Mouse (Mus musculus) C2C12 (cell line): ENCODE results near the gene Selenof. TPM values are rescaled to one million over a fixed set of nuclear protein-coding genes. Genes with fewer than 3 reads are reported as not detected.

Experiments
- H3K27me3 ChIP-seq: one replicate; pipeline ENCODE4 v1.6.1; 2011; ENCODE audit not compliant: control insufficient read depth, insufficient read depth, insufficient read length
- H3K36me3 ChIP-seq: one replicate; pipeline ENCODE4 v1.6.1; 2011; ENCODE audit not compliant: control insufficient read depth, insufficient read depth
- H3K4me3 ChIP-seq: one replicate; pipeline ENCODE4 v1.5.1; 2011; ENCODE audit warnings: mild to moderate bottlenecking, control low read depth; ENCODE audit not compliant: poor library complexity, insufficient read depth, severe bottlenecking
- H3K79me2 ChIP-seq: one replicate; pipeline ENCODE4 v1.6.1; 2011; ENCODE audit not compliant: control insufficient read depth, insufficient read depth
- H3K79me3 ChIP-seq: one replicate; pipeline ENCODE4 v1.6.1; 2011; ENCODE audit warnings: low read depth, control low read depth
- H3ac ChIP-seq: one replicate; pipeline ENCODE3; 2011; ENCODE audit warnings: low read depth; ENCODE audit not compliant: control insufficient read depth, insufficient read length
- CEBPB ChIP-seq: IDR thresholded peaks from one replicate; pipeline ENCODE4 v1.6.1; 2011; ENCODE audit warnings: low read depth, mild to moderate bottlenecking, control low read depth, moderate library complexity
- CTCF ChIP-seq: IDR thresholded peaks from one replicate; pipeline ENCODE4 v1.5.1; 2011; ENCODE audit not compliant: control insufficient read depth, insufficient read depth, insufficient read length
- FOSL1 ChIP-seq: IDR thresholded peaks from one replicate; pipeline ENCODE4 v1.8.0; 2011; ENCODE audit warnings: mild to moderate bottlenecking, low read length; ENCODE audit not compliant: poor library complexity, insufficient read depth, severe bottlenecking
- MAX ChIP-seq: IDR thresholded peaks from one replicate; pipeline ENCODE4 v1.6.1; 2011; ENCODE audit warnings: mild to moderate bottlenecking, control low read depth
- MYOD1 ChIP-seq: IDR thresholded peaks from one replicate; pipeline ENCODE4 v1.6.1; 2011; ENCODE audit warnings: low read depth; ENCODE audit not compliant: control insufficient read depth, insufficient read length
- MYOG ChIP-seq: IDR thresholded peaks from one replicate; pipeline ENCODE4 v1.6.1; 2011; ENCODE audit not compliant: control insufficient read depth, insufficient read length; ENCODE audit errors: extremely low read depth
- USF1 ChIP-seq: IDR thresholded peaks from one replicate; pipeline ENCODE4 v1.6.1; 2011; ENCODE audit warnings: low read depth, mild to moderate bottlenecking, control low read depth, moderate library complexity
- polyA plus RNA-seq: library from polyadenylated mRNA; unstranded; fragments of >200 nt; fragmentation: generic; extraction: Trizol; gene quantifications from one replicate; pipeline ENCODE4 v1.2.1, GENCODE M21; 2012; ENCODE audit warnings: missing spikeins

The Selenof gene
- polyA plus RNA-seq, 1 experiment: 296 TPM

- Histone ChIP-seq H3K79me2 (no peaks in the 10 kb centered on the region), H3K4me3 (no peak overlapping the region), H3K36me3 (no peaks in the 10 kb centered on the region), H3ac (no peak overlapping the region), H3K79me3 (no peaks in the 10 kb centered on the region), H3K27me3 (no peaks in the 10 kb centered on the region)
- no peak for TF ChIP-seq FOSL1
- TF ChIP-seq USF1: no peak
- TF ChIP-seq CTCF: no peak
- no peak for TF ChIP-seq MAX
Measured at GRCm38 (mm10) chr3:144639387-144639786, 69.3 kb downstream of the Selenof start.

- H3ac ChIP-seq: no peak overlapping the region
- no peaks in the 10 kb centered on the region for H3K36me3 ChIP-seq
- no peak overlapping the region for H3K4me3 ChIP-seq
- TF ChIP-seq USF1 (no peak), MYOG (no peak), FOSL1 (no peak)
- H3K79me3 ChIP-seq: no peaks in the 10 kb centered on the region
- H3K27me3 ChIP-seq: no peaks in the 10 kb centered on the region
- no peaks in the 10 kb centered on the region for H3K79me2 ChIP-seq
Measured at GRCm38 (mm10) chr3:144640033-144640432, 69.9 kb downstream of the Selenof start.

GRCm38 (mm10) chr3:144642141-144642540, 72.0 kb downstream of the Selenof start:
- Histone ChIP-seq H3K27me3 (no peaks in the 10 kb centered on the region), H3K36me3 (no peaks in the 10 kb centered on the region), H3ac (no peak overlapping the region), H3K79me3 (no peaks in the 10 kb centered on the region), H3K4me3 (no peak overlapping the region), H3K79me2 (no peaks in the 10 kb centered on the region)
- no peak for TF ChIP-seq CEBPB
- no peak for TF ChIP-seq FOSL1
- TF ChIP-seq MYOD1: no peak
- no peak for TF ChIP-seq MAX
- TF ChIP-seq CTCF: no peak
- no peak for TF ChIP-seq MYOG
- no peak for TF ChIP-seq USF1

- no peak overlapping the region for H3K4me3 ChIP-seq
- H3K79me3 ChIP-seq: no peaks in the 10 kb centered on the region
- no peaks in the 10 kb centered on the region for H3K27me3 ChIP-seq
- H3ac ChIP-seq: no peak overlapping the region
- TF ChIP-seq MYOG: no peak
- TF ChIP-seq MAX: peak; percentile 43
- TF ChIP-seq CEBPB: peak; percentile 42
- TF ChIP-seq MYOD1: peak; percentile 99
- TF ChIP-seq CTCF: no peak
- no peaks in the 10 kb centered on the region for H3K79me2 ChIP-seq
- no peaks in the 10 kb centered on the region for H3K36me3 ChIP-seq
Measured at GRCm38 (mm10) chr3:144643301-144643871, 73.3 kb downstream of the Selenof start.

GRCm38 (mm10) chr3:144644202-144644601, 74.1 kb downstream of the Selenof start:
- no peak for TF ChIP-seq MYOD1
- TF ChIP-seq CEBPB: no peak
- no peak for TF ChIP-seq USF1
- no peak for TF ChIP-seq MAX
- no peak for TF ChIP-seq CTCF
- TF ChIP-seq MYOG: no peak
- TF ChIP-seq FOSL1: no peak
- Histone ChIP-seq H3K27me3 (no peaks in the 10 kb centered on the region), H3K79me2 (no peaks in the 10 kb centered on the region), H3ac (no peak overlapping the region), H3K4me3 (no peak overlapping the region), H3K36me3 (no peaks in the 10 kb centered on the region), H3K79me3 (no peaks in the 10 kb centered on the region)

Other genes with a start within 250 kb of the Selenof start
- 20.3 TPM for gene Hs2st1, start 123 bp upstream of the Selenof start, polyA plus RNA-seq
- gene Sh3glb1, start 150.0 kb downstream of the Selenof start, polyA plus RNA-seq: 106 TPM
- 0.12 TPM for gene Clca3a1, start 190.7 kb downstream of the Selenof start, polyA plus RNA-seq
- not detected for gene Clca3a2, start 249.2 kb downstream of the Selenof start, polyA plus RNA-seq